Mouse (Mus musculus) liver, adult 2 months (tissue): ENCODE data around the gene Tsku. TPM values are rescaled to one million over a fixed set of nuclear protein-coding genes. Genes with fewer than 3 reads are reported as not detected.
A peak's percentile ranks its signal among the peaks of the same experiment; 100 is the strongest.

Experiments used
- DNase-seq: peaks from one replicate; pipeline ENCODE4 v3.0.0-alpha.2; 2011; ENCODE audit warnings: low read depth, low spot score; ENCODE audit errors: extremely low read depth
- H3K27ac ChIP-seq: fragments of 200-500 bp; replicated peaks from 2 replicates; pipeline ENCODE4 v1.5.1; 2012; ENCODE audit warnings: low read depth, mild to moderate bottlenecking, control low read depth, inconsistent platforms, low read length; ENCODE audit not compliant: insufficient read depth
- H3K27me3 ChIP-seq: fragments of 200-500 bp; 2 replicates; pipeline ENCODE4 v1.6.1; 2012; ENCODE audit warnings: mild to moderate bottlenecking, moderate library complexity, low read length, inconsistent platforms; ENCODE audit not compliant: control insufficient read depth, insufficient read depth
- H3K36me3 ChIP-seq: fragments of 200-500 bp; 2 replicates; pipeline ENCODE4 v1.6.1; 2012; ENCODE audit warnings: low read length, inconsistent platforms; ENCODE audit not compliant: control insufficient read depth, insufficient read depth
- H3K4me1 ChIP-seq: fragments of 200-500 bp; 2 replicates; pipeline ENCODE4 v1.6.1; 2011; ENCODE audit warnings: low read length; ENCODE audit not compliant: control insufficient read depth, insufficient read depth
- H3K4me3 ChIP-seq: fragments of 200-500 bp; 2 replicates; pipeline ENCODE4 v1.5.1; 2011; ENCODE audit warnings: low read depth, mild to moderate bottlenecking, control low read depth, low read length, moderate library complexity; ENCODE audit not compliant: insufficient read depth
- H3K79me2 ChIP-seq: fragments of 200-500 bp; 2 replicates; pipeline ENCODE4 v1.6.1; 2012; ENCODE audit warnings: inconsistent platforms, mild to moderate bottlenecking, low read length, moderate library complexity; ENCODE audit not compliant: control insufficient read depth, insufficient read depth
- H3K9ac ChIP-seq: fragments of 200-500 bp; 2 replicates; pipeline ENCODE4 v1.6.1; 2012; ENCODE audit warnings: low read depth, mild to moderate bottlenecking, control low read depth, inconsistent platforms, low read length
- CTCF ChIP-seq: fragments of 200-500 bp; IDR thresholded peaks from 2 replicates; pipeline ENCODE4 v1.5.1; 2011; ENCODE audit warnings: low read depth, low read length, control low read depth
- POLR2A ChIP-seq: fragments of 200-500 bp; IDR thresholded peaks from 2 replicates; pipeline ENCODE4 v1.6.1; 2011; ENCODE audit warnings: low read length, control low read depth; ENCODE audit not compliant: insufficient read depth; ENCODE audit errors: extremely low read depth
- WGBS: fragments of 180-500 bp; shearing (Covaris S2); methylation state at CpG from one replicate; pipeline ENCODE4 v1.1.7; 2018; 5-methylcytosine and 5-hydroxymethylcytosine counted together
- polyA plus RNA-seq: library from polyadenylated mRNA; depleted of rRNA; stranded (reverse); fragments of >200 nt; gene quantifications from 2 replicates; pipeline ENCODE4 v1.2.3, GENCODE M21; 2012
- total RNA-seq: library from RNA; depleted of rRNA; stranded (reverse); fragments of >200 nt; gene quantifications from 2 replicates; pipeline ENCODE4 v1.2.3, GENCODE M21; 2014

Tsku gene
- total and polyA plus RNA-seq, 2 experiments, result 15.4 to 57.1 TPM

DNA sequence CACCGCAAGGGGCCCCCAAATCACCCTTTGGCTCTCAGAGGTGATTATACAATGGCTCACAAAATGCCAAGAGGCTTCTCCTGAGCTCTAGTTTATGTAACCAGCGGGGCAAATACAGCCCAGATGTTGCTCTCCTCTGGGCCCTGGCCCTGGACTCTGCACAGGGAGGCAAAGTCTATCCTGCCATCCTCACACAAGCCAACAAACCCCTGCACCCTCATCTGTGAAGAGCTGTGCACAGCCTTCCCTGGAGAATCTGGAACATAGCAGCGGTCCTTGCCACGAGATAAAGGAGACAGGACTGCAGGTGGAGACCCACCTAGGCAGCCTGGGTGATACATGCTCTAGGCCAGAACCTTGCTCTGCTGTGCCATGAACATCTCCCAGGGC lies 6.2 kb downstream of the Tsku start:
- DNase-seq, result peak; percentile 95
- no peaks in the 10 kb centered on the region for H3K27me3 ChIP-seq
- H3K79me2 ChIP-seq, result no peaks in the 10 kb centered on the region
- TF ChIP-seq POLR2A, result no peak
- no peak for TF ChIP-seq CTCF
- H3K36me3 ChIP-seq, result peaks cover 20% of the 10 kb centered on the region
- WGBS, result 24% methylated on average over 4 of the region's 4 CpGs
- peak overlapping the region; percentile 55; the same call in 1 of the 2 replicates for H3K9ac ChIP-seq
- peaks cover 69% of the 10 kb centered on the region for H3K4me1 ChIP-seq
- peak overlapping the region; percentile 95 for H3K27ac ChIP-seq
- no peak overlapping the region for H3K4me3 ChIP-seq

GRCm38 (mm10) chr7:98354160-98354920 lies 6.8 kb downstream of the Tsku start:
- Histone ChIP-seq H3K9ac (peak overlapping the region; percentile 55), H3K4me1 (peaks cover 75% of the 10 kb centered on the region), H3K79me2 (no peaks in the 10 kb centered on the region), H3K27ac (peak overlapping the region; percentile 92), H3K27me3 (no peaks in the 10 kb centered on the region), H3K36me3 (peaks cover 18% of the 10 kb centered on the region), H3K4me3 (no peak overlapping the region)
- peak; percentile 28 for DNase-seq
- 41% methylated on average over 12 of the region's 12 CpGs for WGBS
- TF ChIP-seq CTCF, result no peak
- no peak for TF ChIP-seq POLR2A

DNA sequence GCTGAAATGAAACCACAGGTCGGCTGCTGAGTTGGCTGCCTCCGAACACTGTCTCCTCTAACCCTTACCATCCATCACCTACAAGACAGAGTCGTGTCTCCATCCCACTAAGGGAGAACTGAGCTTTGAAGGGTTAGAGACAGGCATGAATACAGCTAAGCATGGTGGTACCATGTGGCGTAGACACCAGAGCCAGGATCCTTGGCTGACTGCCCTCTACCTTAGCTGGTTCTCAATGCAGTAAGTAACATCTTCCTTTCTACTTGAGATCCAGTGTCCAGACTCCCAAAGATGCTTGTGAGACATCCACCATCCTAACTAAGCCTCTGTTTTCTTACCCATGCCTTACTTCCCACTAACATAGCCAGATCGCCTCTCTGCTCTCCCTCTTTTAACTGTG lies 7.5 kb downstream of the Tsku start:
- Histone ChIP-seq H3K36me3 (peaks cover 17% of the 10 kb centered on the region), H3K4me1 (peaks cover 76% of the 10 kb centered on the region), H3K79me2 (no peaks in the 10 kb centered on the region), H3K4me3 (no peak overlapping the region), H3K27me3 (no peaks in the 10 kb centered on the region), H3K27ac (peak overlapping the region; percentile 92), H3K9ac (peak overlapping the region; percentile 55)
- DNase-seq, result peak; percentile 34
- WGBS, result 77% methylated on average over 5 of the region's 5 CpGs
- TF ChIP-seq POLR2A, result no peak
- TF ChIP-seq CTCF, result no peak

DNA sequence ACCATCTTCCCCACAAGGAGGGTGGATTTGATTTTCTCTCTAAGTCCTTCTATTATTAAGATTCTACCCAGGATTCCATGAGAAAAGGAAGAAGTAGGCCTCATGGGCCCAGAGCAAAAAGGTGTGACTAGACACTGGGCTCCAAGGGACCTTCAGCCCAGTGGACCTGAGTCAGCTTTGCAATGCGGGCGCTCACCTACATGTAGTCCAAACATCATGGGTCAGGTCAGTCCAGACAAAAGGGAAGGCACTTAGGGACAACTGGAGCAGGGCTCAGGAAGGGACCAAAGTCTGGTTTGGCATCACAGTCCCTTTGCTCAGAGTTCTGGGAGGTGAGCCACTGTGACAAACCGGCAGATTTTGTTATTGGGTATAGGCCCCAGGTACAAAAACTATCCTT lies 9.6 kb downstream of the Tsku start:
- TF ChIP-seq CTCF (no peak), POLR2A (no peak)
- peaks cover 15% of the 10 kb centered on the region for H3K36me3 ChIP-seq
- no peaks in the 10 kb centered on the region for H3K27me3 ChIP-seq
- peak; percentile 98 for DNase-seq
- H3K4me3 ChIP-seq, result no peak overlapping the region
- no peaks in the 10 kb centered on the region for H3K79me2 ChIP-seq
- peaks cover 63% of the 10 kb centered on the region for H3K4me1 ChIP-seq
- peak overlapping the region; percentile 49 for H3K9ac ChIP-seq
- 18% methylated on average over 3 of the region's 3 CpGs for WGBS
- H3K27ac ChIP-seq, result peak overlapping the region; percentile 92

GRCm38 (mm10) chr7:98349821-98350220 lies 11.3 kb downstream of the Tsku start:
- H3K27ac ChIP-seq, result peak overlapping the region; percentile 79

DNA sequence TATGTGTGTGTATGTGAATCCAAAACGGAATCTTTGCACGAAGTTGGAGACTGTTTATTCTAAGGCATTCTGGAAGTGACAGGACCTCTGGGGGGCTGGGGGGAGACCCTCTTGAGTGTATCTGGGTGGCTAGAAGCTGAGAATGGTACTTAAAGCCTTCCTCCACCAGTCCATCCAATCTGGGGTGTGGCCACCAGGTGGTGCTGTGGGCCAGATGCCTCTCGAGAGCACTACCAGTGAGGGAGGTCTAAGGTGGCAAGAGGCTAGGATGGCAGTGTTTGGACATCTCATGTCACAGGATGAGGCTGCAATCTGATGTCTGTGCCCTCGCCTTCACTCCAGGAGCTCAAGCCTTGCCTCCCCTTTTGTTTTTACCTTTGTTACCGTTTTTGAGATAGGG lies 12.0 kb downstream of the Tsku start:
- 10% methylated on average over 5 of the region's 5 CpGs for whole genome bisulfite sequencing
- TF ChIP-seq POLR2A (no peak), CTCF (peak; percentile 99)
- peak; percentile 82 for DNase-seq

More at GRCm38 (mm10) chr7:98349821-98350220, 11.3 kb downstream of the Tsku start:
- H3K9ac ChIP-seq, result peak overlapping the region; percentile 48
- no peak for TF ChIP-seq POLR2A
- no peak for TF ChIP-seq CTCF
- H3K79me2 ChIP-seq, result no peaks in the 10 kb centered on the region
- peaks cover 15% of the 10 kb centered on the region for H3K36me3 ChIP-seq
- H3K4me1 ChIP-seq, result peaks cover 51% of the 10 kb centered on the region
- WGBS, result 22% methylated on average over 6 of the region's 6 CpGs
- no peaks in the 10 kb centered on the region for H3K27me3 ChIP-seq
- DNase-seq, result peak; percentile 89
- no peak overlapping the region for H3K4me3 ChIP-seq

More for the DNA sequence above, 12.0 kb downstream of the Tsku start:
- H3K27me3 ChIP-seq, result no peaks in the 10 kb centered on the region
- H3K36me3 ChIP-seq, result peaks cover 15% of the 10 kb centered on the region
- peaks cover 45% of the 10 kb centered on the region for H3K4me1 ChIP-seq
- no peak overlapping the region for H3K9ac ChIP-seq
- H3K27ac ChIP-seq, result peak overlapping the region; percentile 79
- no peaks in the 10 kb centered on the region for H3K79me2 ChIP-seq
- H3K4me3 ChIP-seq, result no peak overlapping the region
